Comparison of ENCODE assay signal across 9 mouse cellular contexts in genomic region chr9:41084191-41084901, GRCm38 (mm10).
A peak's percentile ranks its signal among the peaks of the same experiment; 100 is the strongest.
DNase-seq lines count a peak whose midpoint lies in the region; ATAC-seq and TF ChIP-seq lines count a peak whose summit lies in the region.
"Had no signal": no experiment of that assay in that cellular context is flagged by ENCODE, and none has a peak within 500 bp of the region (broad histone marks: within the 10 kb centered on the region; RNA-seq: fewer than 3 reads in every experiment).

No protein-coding gene starts in this region.

- TF ChIP-seq POLR2A in thymus, adult 2 months (IDR thresholded peaks at IDR 0.05; ENCODE audit: control insufficient read depth, extremely low read depth, insufficient read depth, low read length, poor library complexity), result no peak

- ATAC-seq in common myeloid progenitor, adult 5-6 weeks (replicated peaks; ENCODE audit: low read depth, poor library complexity, severe bottlenecking), result peak; percentile 43
- peak; percentile 69 for ATAC-seq in limb, embryonic 15.5 days (ENCODE audit: insufficient number of reproducible peaks, low FRiP score, low TSS enrichment, low read depth)
- no peak for ATAC-seq in midbrain, embryonic 15.5 days (replicated peaks)
- ATAC-seq: Patski had no signal

- intact Hi-C loops in heart, postnatal 14 days (cut with DNase I), result no loop called here

- TF ChIP-seq CTCF in thymus, adult 2 months (IDR thresholded peaks at IDR 0.05; ENCODE audit: borderline replicate concordance, control insufficient read depth, extremely low read depth, insufficient read depth, low read length, poor library complexity), result no peak

- no peak overlapping the region for H3K9ac ChIP-seq in limb, embryonic 15.5 days
- no peak overlapping the region for H3K9ac ChIP-seq in midbrain, embryonic 15.5 days

- H3K4me2 ChIP-seq in limb, embryonic 15.5 days, result no peak overlapping the region
- H3K4me2 ChIP-seq in midbrain, embryonic 15.5 days, result no peak overlapping the region

- H3K27me3 ChIP-seq in limb, embryonic 15.5 days, result no peaks in the 10 kb centered on the region
- no peaks in the 10 kb centered on the region for H3K27me3 ChIP-seq in thymus, adult 2 months (ENCODE audit: control insufficient read depth, insufficient read depth, low read length)
- no peaks in the 10 kb centered on the region for H3K27me3 ChIP-seq in midbrain, embryonic 15.5 days (replicated peaks)
- H3K27me3 ChIP-seq: Patski had no signal

- H3K27ac ChIP-seq in limb, embryonic 15.5 days, result peak overlapping the region; percentile 30; the same call in 1 of the 2 replicates
- H3K27ac ChIP-seq in thymus, adult 2 months (ENCODE audit: control insufficient read depth, insufficient read depth, low read length), result peak overlapping the region; percentile 42; the same call in 1 of the 2 replicates
- H3K27ac ChIP-seq in midbrain, embryonic 15.5 days, result no peak overlapping the region

- H3K4me3 ChIP-seq in limb, embryonic 15.5 days, result no peak overlapping the region
- no peak overlapping the region for H3K4me3 ChIP-seq in thymus, adult 2 months (ENCODE audit: control insufficient read depth, insufficient read depth, low read length)
- no peak overlapping the region for H3K4me3 ChIP-seq in midbrain, embryonic 15.5 days

- no peaks in the 10 kb centered on the region for H3K9me3 ChIP-seq in limb, embryonic 15.5 days
- no peaks in the 10 kb centered on the region for H3K9me3 ChIP-seq in midbrain, embryonic 15.5 days

- peak; percentile 28 for DNase-seq in kidney, adult 11 months
- no peak for DNase-seq in kidney, adult 18-20 months
- DNase-seq in heart, postnatal 14 days, result peak; percentile 47 to 61
- DNase-seq in thymus, adult 2 months, result no peak
- DNase-seq in frontal cortex, postnatal 36 days (ENCODE audit: low spot score in 2 of 2), result no peak

- H3K4me1 ChIP-seq in limb, embryonic 15.5 days, result peaks cover 15% of the 10 kb centered on the region
- peaks cover 50% of the 10 kb centered on the region for H3K4me1 ChIP-seq in thymus, adult 2 months (replicated peaks; ENCODE audit: control insufficient read depth, insufficient read depth, low read length)
- H3K4me1 ChIP-seq in midbrain, embryonic 15.5 days, result 0 out of 2 replicates have a peak, but pooled peaks cover 4% of the 10 kb centered on the region

- 32% methylated on average over 11 of the region's 11 CpGs for WGBS in limb, embryonic 15.5 days
- WGBS in thymus, adult 2 months, result 11% methylated on average over 11 of the region's 11 CpGs
- 60% methylated on average over 11 of the region's 11 CpGs for WGBS in midbrain, embryonic 15.5 days

- no peaks in the 10 kb centered on the region for H3K36me3 ChIP-seq in limb, embryonic 15.5 days
- no peaks in the 10 kb centered on the region for H3K36me3 ChIP-seq in thymus, adult 2 months (ENCODE audit: control insufficient read depth, insufficient read depth, low read length)
- no peaks in the 10 kb centered on the region for H3K36me3 ChIP-seq in midbrain, embryonic 15.5 days (replicated peaks)

Comparison
In these comparisons a context has a peak if more than half of its experiments do, and no peak if none do; other contexts are left out.
1. DNase-seq: peak in kidney, adult 11 months (single experiment) and heart, postnatal 14 days (2 of 2); none in kidney, adult 18-20 months (single experiment), thymus, adult 2 months (single experiment) and frontal cortex, postnatal 36 days (0 of 2).